Mouse (Mus musculus): ENCODE results near the gene Pgrmc1. TPM values are rescaled to one million over a fixed set of nuclear protein-coding genes. Genes with fewer than 3 reads are reported as not detected.
"Not testable (repeated sequence)": the region's sequence is repeated elsewhere in the genome, so short reads cannot be mapped to it uniquely, and the experiment has no call there.

Gene Pgrmc1
- 230 and 233 TPM in 2 replicates for polyA plus RNA-seq (2015; fragmentation: Nextera tagmentation; extraction: Ambion mirVana)

GRCm38 (mm10) chrX:36597707-36598389 is at the start of gene Pgrmc1:
Pgrmc1 (plus strand) TSS chrX:36598206.
- Histone ChIP-seq H3K36me3 (ENCODE audit: control insufficient read depth, insufficient read depth) (no peaks in the 10 kb centered on the region), H3K9me3 (ENCODE audit: control insufficient read depth) (no peaks in the 10 kb centered on the region), H3K27me3 (replicated peaks; ENCODE audit: control insufficient read depth, insufficient read depth, low read length) (no peaks in the 10 kb centered on the region), H3K4me1 (replicated peaks; ENCODE audit: control insufficient read depth, insufficient read depth, low read length) (no peaks in the 10 kb centered on the region), H3K27ac (ENCODE audit: low read depth, low read length) (peak within 1 kb of the TSS; percentile 78), H3K9ac (ENCODE audit: low read depth, low read length) (peak within 1 kb of the TSS; percentile 74), H3K4me3 (ENCODE audit: low read depth, low read length) (peak within 1 kb of the TSS; percentile 63), H3K4me2 (replicated peaks; ENCODE audit: low read depth) (peak within 1 kb of the TSS; percentile 62)
- TF ChIP-seq CTCF (IDR thresholded peaks at IDR 0.05; ENCODE audit: low read depth): no peak
- 20% methylated on average over 32 of the region's 45 CpGs for WGBS
- peak; percentile 93 for ATAC-seq

- Histone ChIP-seq H3K27me3 (replicated peaks; ENCODE audit: control insufficient read depth, insufficient read depth, low read length) (no peaks in the 10 kb centered on the region), H3K4me1 (replicated peaks; ENCODE audit: control insufficient read depth, insufficient read depth, low read length) (no peaks in the 10 kb centered on the region), H3K9ac (ENCODE audit: low read depth, low read length) (no peak overlapping the region), H3K4me3 (ENCODE audit: low read depth, low read length) (no peak overlapping the region), H3K9me3 (ENCODE audit: control insufficient read depth) (no peaks in the 10 kb centered on the region), H3K4me2 (replicated peaks; ENCODE audit: low read depth) (no peak overlapping the region), H3K36me3 (ENCODE audit: control insufficient read depth, insufficient read depth) (no peaks in the 10 kb centered on the region), H3K27ac (ENCODE audit: low read depth, low read length) (no peak overlapping the region)
- 51% methylated on average over 5 of the region's 5 CpGs for WGBS
- ATAC-seq: no peak
- TF ChIP-seq CTCF (IDR thresholded peaks at IDR 0.05; ENCODE audit: low read depth): no peak
Measured at GRCm38 (mm10) chrX:36548798-36549197, 49.2 kb upstream of the Pgrmc1 start.

GRCm38 (mm10) chrX:36550906-36551305 is 47.1 kb upstream of the Pgrmc1 start:
- Histone ChIP-seq H3K9ac (ENCODE audit: low read depth, low read length) (no peak overlapping the region), H3K9me3 (ENCODE audit: control insufficient read depth) (no peaks in the 10 kb centered on the region), H3K27me3 (replicated peaks; ENCODE audit: control insufficient read depth, insufficient read depth, low read length) (no peaks in the 10 kb centered on the region), H3K36me3 (ENCODE audit: control insufficient read depth, insufficient read depth) (no peaks in the 10 kb centered on the region), H3K4me3 (ENCODE audit: low read depth, low read length) (no peak overlapping the region), H3K27ac (ENCODE audit: low read depth, low read length) (0 out of 2 replicates have a peak overlapping the region, but pooled peaks have one; percentile 46), H3K4me1 (replicated peaks; ENCODE audit: control insufficient read depth, insufficient read depth, low read length) (no peaks in the 10 kb centered on the region), H3K4me2 (replicated peaks; ENCODE audit: low read depth) (no peak overlapping the region)
- TF ChIP-seq CTCF (IDR thresholded peaks at IDR 0.05; ENCODE audit: low read depth): no peak
- ATAC-seq: no peak
- WGBS: 32% methylated on average over 5 of the region's 5 CpGs

- no peak overlapping the region for H3K4me3 ChIP-seq (ENCODE audit: low read depth, low read length)
- WGBS: 31% methylated on average over 6 of the region's 6 CpGs
Measured at GRCm38 (mm10) chrX:36551351-36551750, 46.7 kb upstream of the Pgrmc1 start.

GRCm38 (mm10) chrX:36552055-36552587 is 45.9 kb upstream of the Pgrmc1 start:
- no peaks in the 10 kb centered on the region for H3K27me3 ChIP-seq (replicated peaks; ENCODE audit: control insufficient read depth, insufficient read depth, low read length)
- H3K27ac ChIP-seq (ENCODE audit: low read depth, low read length): peak overlapping the region; percentile 46; the same call in 1 of the 2 replicates
- no peak for TF ChIP-seq CTCF (IDR thresholded peaks at IDR 0.05; ENCODE audit: low read depth)
- ATAC-seq: peak; percentile 78
- no peak overlapping the region for H3K4me3 ChIP-seq (ENCODE audit: low read depth, low read length)
- H3K9me3 ChIP-seq (ENCODE audit: control insufficient read depth): no peaks in the 10 kb centered on the region
- 19% methylated on average over 5 of the region's 5 CpGs for WGBS
- no peak overlapping the region for H3K4me2 ChIP-seq (replicated peaks; ENCODE audit: low read depth)
- no peak overlapping the region for H3K9ac ChIP-seq (ENCODE audit: low read depth, low read length)
- no peaks in the 10 kb centered on the region for H3K4me1 ChIP-seq (replicated peaks; ENCODE audit: control insufficient read depth, insufficient read depth, low read length)
- no peaks in the 10 kb centered on the region for H3K36me3 ChIP-seq (ENCODE audit: control insufficient read depth, insufficient read depth)

More at GRCm38 (mm10) chrX:36551351-36551750, 46.7 kb upstream of the Pgrmc1 start:
- peak overlapping the region; percentile 46; the same call in 1 of the 2 replicates for H3K27ac ChIP-seq (ENCODE audit: low read depth, low read length)
- no peaks in the 10 kb centered on the region for H3K4me1 ChIP-seq (replicated peaks; ENCODE audit: control insufficient read depth, insufficient read depth, low read length)
- ATAC-seq: no peak
- H3K9me3 ChIP-seq (ENCODE audit: control insufficient read depth): no peaks in the 10 kb centered on the region
- no peak overlapping the region for H3K9ac ChIP-seq (ENCODE audit: low read depth, low read length)
- H3K27me3 ChIP-seq (replicated peaks; ENCODE audit: control insufficient read depth, insufficient read depth, low read length): no peaks in the 10 kb centered on the region
- H3K36me3 ChIP-seq (ENCODE audit: control insufficient read depth, insufficient read depth): no peaks in the 10 kb centered on the region
- no peak overlapping the region for H3K4me2 ChIP-seq (replicated peaks; ENCODE audit: low read depth)
- no peak for TF ChIP-seq CTCF (IDR thresholded peaks at IDR 0.05; ENCODE audit: low read depth)

- Histone ChIP-seq H3K27ac (ENCODE audit: low read depth, low read length) (no peak overlapping the region), H3K9ac (ENCODE audit: low read depth, low read length) (no peak overlapping the region), H3K27me3 (replicated peaks; ENCODE audit: control insufficient read depth, insufficient read depth, low read length) (no peaks in the 10 kb centered on the region), H3K9me3 (ENCODE audit: control insufficient read depth) (no peaks in the 10 kb centered on the region), H3K36me3 (ENCODE audit: control insufficient read depth, insufficient read depth) (no peaks in the 10 kb centered on the region), H3K4me1 (replicated peaks; ENCODE audit: control insufficient read depth, insufficient read depth, low read length) (no peaks in the 10 kb centered on the region), H3K4me2 (replicated peaks; ENCODE audit: low read depth) (no peak overlapping the region), H3K4me3 (ENCODE audit: low read depth, low read length) (no peak overlapping the region)
- ATAC-seq: no peak
- TF ChIP-seq CTCF (IDR thresholded peaks at IDR 0.05; ENCODE audit: low read depth): no peak
- WGBS: 65% methylated on average over 3 of the region's 3 CpGs
Measured at GRCm38 (mm10) chrX:36552715-36553114, 45.3 kb upstream of the Pgrmc1 start.

- H3K4me2 ChIP-seq (replicated peaks; ENCODE audit: low read depth); H3K27ac ChIP-seq (ENCODE audit: low read depth, low read length); H3K9ac ChIP-seq (ENCODE audit: low read depth, low read length); H3K4me3 ChIP-seq (ENCODE audit: low read depth, low read length); ATAC-seq; H3K9me3 ChIP-seq (ENCODE audit: control insufficient read depth); H3K36me3 ChIP-seq (ENCODE audit: control insufficient read depth, insufficient read depth); H3K27me3 ChIP-seq (replicated peaks; ENCODE audit: control insufficient read depth, insufficient read depth, low read length); H3K4me1 ChIP-seq (replicated peaks; ENCODE audit: control insufficient read depth, insufficient read depth, low read length): not testable (repeated sequence)
- WGBS: 47% methylated on average over 2 of the region's 2 CpGs
Measured at GRCm38 (mm10) chrX:36555196-36555595, 42.8 kb upstream of the Pgrmc1 start.

Measured in intestine, postnatal 0 days (tissue).